Mouse (Mus musculus) forebrain, embryonic 16.5 days (tissue): ENCODE measurements at regions not wholly inside any gene's neighbourhood (a gene's known extent, or its start where the extent isn't known, plus 50 kb on each side); places are given as distances from the start of the nearest gene placed in this dataset.
A peak's percentile ranks its signal among the peaks of the same experiment; 100 is the strongest.

Source experiments
- ATAC-seq: fragments of 200-750 bp; cut with Nextera tagmentation; 2 replicates; pipeline ENCODE4 v1.8.0; 2017; ENCODE audit warnings: mild to moderate bottlenecking, moderate library complexity
- H3K27ac ChIP-seq: fragments of 300-500 bp; sonication (generic); 2 replicates; pipeline ENCODE4 v1.5.1; 2014; ENCODE audit warnings: low read length, control low read depth
- H3K27me3 ChIP-seq: fragments of 300-500 bp; sonication (generic); replicated peaks from 2 replicates; pipeline ENCODE4 v1.6.1; 2014; ENCODE audit warnings: low read length; ENCODE audit not compliant: control insufficient read depth, insufficient read depth
- H3K36me3 ChIP-seq: fragments of 300-500 bp; sonication (generic); 2 replicates; pipeline ENCODE4 v1.6.1; 2014; ENCODE audit not compliant: control insufficient read depth, insufficient read depth
- H3K4me1 ChIP-seq: fragments of 300-500 bp; sonication (generic); replicated peaks from 2 replicates; pipeline ENCODE4 v1.6.1; 2014; ENCODE audit warnings: low read length; ENCODE audit not compliant: control insufficient read depth, insufficient read depth
- H3K4me2 ChIP-seq: fragments of 300-500 bp; sonication (generic); 2 replicates; pipeline ENCODE4 v1.6.1; 2014; ENCODE audit warnings: mild to moderate bottlenecking, low read length, control low read depth
- H3K4me3 ChIP-seq: fragments of 300-500 bp; sonication (generic); replicated peaks from 2 replicates; pipeline ENCODE4 v1.5.1; 2014; ENCODE audit warnings: mild to moderate bottlenecking, low read length, control low read depth
- H3K9ac ChIP-seq: fragments of 300-500 bp; sonication (generic); replicated peaks from 2 replicates; pipeline ENCODE4 v1.6.1; 2014; ENCODE audit warnings: low read depth, low read length, control low read depth
- H3K9me3 ChIP-seq: fragments of 300-500 bp; sonication (generic); 2 replicates; pipeline ENCODE4 v1.6.1; 2016; ENCODE audit warnings: low read length; ENCODE audit not compliant: control insufficient read depth
- WGBS: fragments of 180-500 bp; shearing (Covaris S2); extraction: QIAGEN DNeasy Blood & Tissue Kit; methylation state at CpG from one replicate; pipeline ENCODE4 v1.1.7; 2014; 5-methylcytosine and 5-hydroxymethylcytosine counted together

- WGBS: 41% methylated on average over 11 of the region's 11 CpGs
- H3K4me2 ChIP-seq: no peak overlapping the region
- H3K4me1 ChIP-seq: peaks cover 19% of the 10 kb centered on the region
- H3K36me3 ChIP-seq: no peaks in the 10 kb centered on the region
- H3K4me3 ChIP-seq: no peak overlapping the region
- no peak overlapping the region for H3K27ac ChIP-seq
- H3K27me3 ChIP-seq: no peaks in the 10 kb centered on the region
- ATAC-seq: peak; percentile 39; the same call in 1 of the 2 replicates
- no peaks in the 10 kb centered on the region for H3K9me3 ChIP-seq
- H3K9ac ChIP-seq: no peak overlapping the region
These were observed 80.1 kb upstream of the Ubl3 start for GRCm38 (mm10) chr5:148632516-148633170.

- H3K4me3 ChIP-seq: no peak overlapping the region
- ATAC-seq: no peak
- H3K4me1 ChIP-seq: peaks cover 19% of the 10 kb centered on the region
- no peaks in the 10 kb centered on the region for H3K9me3 ChIP-seq
- no peak overlapping the region for H3K27ac ChIP-seq
- no peak overlapping the region for H3K4me2 ChIP-seq
- H3K9ac ChIP-seq: no peak overlapping the region
- no peaks in the 10 kb centered on the region for H3K36me3 ChIP-seq
- WGBS: 88% methylated on average over 5 of the region's 5 CpGs
- no peaks in the 10 kb centered on the region for H3K27me3 ChIP-seq
These were observed 79.0 kb upstream of the Ubl3 start for GRCm38 (mm10) chr5:148631566-148631965.

DNA sequence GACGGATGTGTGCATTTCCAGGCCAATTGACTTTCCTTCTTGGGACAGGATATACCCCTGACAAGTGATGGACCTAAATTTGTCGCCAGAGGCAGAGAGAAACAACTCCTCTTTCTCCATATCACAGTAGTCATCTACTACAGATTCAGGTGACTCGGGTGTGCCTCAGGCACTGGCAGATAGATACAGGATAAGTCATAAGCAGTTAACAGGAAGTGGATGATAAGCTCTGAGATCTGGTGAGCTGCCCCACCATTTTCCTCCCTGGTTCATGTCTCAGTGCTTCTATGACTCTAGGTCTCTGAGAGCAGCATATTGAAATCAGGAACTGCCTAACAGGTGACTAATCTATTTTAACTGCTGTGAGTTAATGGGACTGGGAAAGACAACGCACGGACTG is 73.4 kb upstream of the Ubl3 start:
- peaks cover 11% of the 10 kb centered on the region for H3K4me1 ChIP-seq
- ATAC-seq: no peak
- H3K27ac ChIP-seq: no peak overlapping the region
- H3K27me3 ChIP-seq: no peaks in the 10 kb centered on the region
- no peak overlapping the region for H3K9ac ChIP-seq
- no peak overlapping the region for H3K4me2 ChIP-seq
- no peaks in the 10 kb centered on the region for H3K9me3 ChIP-seq
- no peak overlapping the region for H3K4me3 ChIP-seq
- WGBS: 91% methylated on average over 5 of the region's 5 CpGs
- no peaks in the 10 kb centered on the region for H3K36me3 ChIP-seq

- WGBS: 22% methylated on average over 21 of the region's 21 CpGs
- 0 out of 2 replicates have a peak overlapping the region, but pooled peaks have one; percentile 8 for H3K4me3 ChIP-seq
- peaks cover 19% of the 10 kb centered on the region for H3K4me1 ChIP-seq
- no peaks in the 10 kb centered on the region for H3K9me3 ChIP-seq
- peak; percentile 49 for ATAC-seq
- H3K27me3 ChIP-seq: no peaks in the 10 kb centered on the region
- no peak overlapping the region for H3K9ac ChIP-seq
- H3K36me3 ChIP-seq: no peaks in the 10 kb centered on the region
- H3K4me2 ChIP-seq: peak overlapping the region; percentile 31
- peak overlapping the region; percentile 53 for H3K27ac ChIP-seq
These were observed 72.2 kb upstream of the Ubl3 start for GRCm38 (mm10) chr5:148624649-148625405.

- Histone ChIP-seq H3K36me3 (no peaks in the 10 kb centered on the region), H3K9me3 (no peaks in the 10 kb centered on the region), H3K4me3 (no peak overlapping the region), H3K27ac (no peak overlapping the region), H3K4me2 (no peak overlapping the region), H3K9ac (no peak overlapping the region), H3K4me1 (peaks cover 22% of the 10 kb centered on the region), H3K27me3 (no peaks in the 10 kb centered on the region)
- 8% methylated on average over 10 of the region's 10 CpGs for WGBS
- peak; percentile 39 for ATAC-seq
These were observed 68.6 kb upstream of the Ubl3 start for GRCm38 (mm10) chr5:148620895-148621786.

GRCm38 (mm10) chr5:148619917-148620316 is 67.3 kb upstream of the Ubl3 start:
- no peak overlapping the region for H3K4me3 ChIP-seq
- H3K36me3 ChIP-seq: no peaks in the 10 kb centered on the region
- H3K9ac ChIP-seq: no peak overlapping the region
- H3K27me3 ChIP-seq: no peaks in the 10 kb centered on the region
- whole genome bisulfite sequencing: 88% methylated on average over 2 of the region's 2 CpGs
- no peak overlapping the region for H3K4me2 ChIP-seq
- ATAC-seq: no peak
- H3K27ac ChIP-seq: no peak overlapping the region
- H3K9me3 ChIP-seq: no peaks in the 10 kb centered on the region
- peaks cover 20% of the 10 kb centered on the region for H3K4me1 ChIP-seq

GRCm38 (mm10) chr5:148616426-148616825 is 63.8 kb upstream of the Ubl3 start:
- 90% methylated on average over 3 of the region's 3 CpGs for WGBS
- Histone ChIP-seq H3K9me3 (no peaks in the 10 kb centered on the region), H3K9ac (no peak overlapping the region), H3K4me3 (no peak overlapping the region), H3K4me2 (no peak overlapping the region), H3K27me3 (no peaks in the 10 kb centered on the region), H3K27ac (no peak overlapping the region), H3K36me3 (no peaks in the 10 kb centered on the region), H3K4me1 (peaks cover 16% of the 10 kb centered on the region)
- ATAC-seq: no peak

DNA sequence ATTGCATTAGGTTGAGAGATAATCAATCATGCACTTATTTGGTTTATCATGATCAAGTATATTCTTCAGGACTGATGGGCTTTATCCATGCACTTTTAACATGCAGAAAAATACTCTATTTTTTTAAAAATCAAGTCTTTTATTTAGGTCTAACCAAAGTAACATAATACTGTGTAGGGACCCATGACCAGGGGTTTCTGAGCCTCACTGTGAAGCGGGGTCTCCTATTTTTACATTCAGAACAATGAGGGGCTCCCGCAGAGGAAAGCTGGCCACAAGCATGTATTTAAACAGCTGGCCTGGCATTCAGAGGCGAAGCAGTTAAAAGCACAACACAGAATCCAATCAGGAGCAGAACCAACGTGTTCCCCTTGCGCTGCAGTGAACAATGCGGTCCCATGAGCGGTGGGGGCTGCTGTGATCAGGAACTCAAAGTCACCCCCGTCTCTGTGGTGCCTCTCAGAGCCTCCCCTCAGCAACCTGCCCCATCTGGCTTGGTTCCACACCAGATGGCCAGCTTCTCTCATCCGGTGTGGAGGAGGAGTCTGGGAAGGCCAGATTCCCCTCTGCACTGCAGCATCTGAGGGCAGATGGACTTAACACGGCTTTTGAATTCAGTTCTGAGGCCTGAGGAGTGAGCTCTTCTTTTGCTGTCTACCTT is 63.2 kb upstream of the Ubl3 start:
- no peak overlapping the region for H3K4me3 ChIP-seq
- H3K36me3 ChIP-seq: no peaks in the 10 kb centered on the region
- H3K4me2 ChIP-seq: no peak overlapping the region
- peaks cover 14% of the 10 kb centered on the region for H3K4me1 ChIP-seq
- H3K27ac ChIP-seq: no peak overlapping the region
- peak; percentile 66 for ATAC-seq
- WGBS: 18% methylated on average over 10 of the region's 10 CpGs
- no peaks in the 10 kb centered on the region for H3K27me3 ChIP-seq
- 0 out of 2 replicates have a peak overlapping the region, but pooled peaks have one; percentile 1 for H3K9ac ChIP-seq
- no peaks in the 10 kb centered on the region for H3K9me3 ChIP-seq
